Mouse (Mus musculus) liver, embryonic 13.5 days (tissue): ENCODE results near the gene Gimap8. TPM values are rescaled to one million over a fixed set of nuclear protein-coding genes. Genes with fewer than 3 reads are reported as not detected.

Source experiments
- ATAC-seq: fragments of 200-750 bp; cut with Nextera tagmentation; 2 replicates; pipeline ENCODE4 v1.8.0; 2017; ENCODE audit warnings: low read depth, mild to moderate bottlenecking, moderate number of reproducible peaks, moderate library complexity
- DNase-seq: peaks from one replicate; pipeline ENCODE4 v3.0.0; 2022
- H3K27ac ChIP-seq: fragments of 300-500 bp; sonication (generic); 2 replicates; pipeline ENCODE4 v1.5.1; 2015; ENCODE audit warnings: moderate library complexity, mild to moderate bottlenecking, inconsistent platforms
- H3K27me3 ChIP-seq: fragments of 300-500 bp; sonication (generic); 2 replicates; pipeline ENCODE4 v1.6.1; 2015; ENCODE audit warnings: mild to moderate bottlenecking, inconsistent platforms
- H3K36me3 ChIP-seq: fragments of 300-500 bp; sonication (generic); 2 replicates; pipeline ENCODE4 v1.6.1; 2015; ENCODE audit warnings: mild to moderate bottlenecking, inconsistent platforms
- H3K4me1 ChIP-seq: fragments of 300-500 bp; sonication (generic); replicated peaks from 2 replicates; pipeline ENCODE4 v1.6.1; 2015; ENCODE audit warnings: inconsistent platforms
- H3K4me2 ChIP-seq: fragments of 300-500 bp; sonication (generic); 2 replicates; pipeline ENCODE4 v1.6.1; 2015; ENCODE audit warnings: inconsistent platforms, mild to moderate bottlenecking, moderate library complexity
- H3K4me3 ChIP-seq: fragments of 300-500 bp; sonication (generic); replicated peaks from 2 replicates; pipeline ENCODE4 v1.5.1; 2015; ENCODE audit warnings: mild to moderate bottlenecking, inconsistent platforms
- H3K9ac ChIP-seq: fragments of 300-500 bp; sonication (generic); 2 replicates; pipeline ENCODE4 v1.6.1; 2015; ENCODE audit warnings: mild to moderate bottlenecking, inconsistent platforms
- H3K9me3 ChIP-seq: fragments of 300-500 bp; sonication (generic); replicated peaks from 2 replicates; pipeline ENCODE4 v1.6.1; 2016; ENCODE audit warnings: inconsistent platforms
- WGBS: fragments of 180-500 bp; shearing (Covaris S2); methylation state at CpG from one replicate; pipeline ENCODE4 v1.1.7; 2015; ENCODE audit not compliant: insufficient replicate concordance; 5-methylcytosine and 5-hydroxymethylcytosine counted together
- polyA plus RNA-seq: library from polyadenylated mRNA; unstranded; fragments of >200 nt; fragmentation: Nextera tagmentation; extraction: Ambion mirVana; gene quantifications from 2 replicates; pipeline ENCODE4 v1.2.1, GENCODE M21; 2015

The Gimap8 gene
- polyA plus RNA-seq, 1 experiment from 2014 or later = 0.73 TPM

GRCm38 (mm10) chr6:48668022-48668421 is 21.0 kb downstream of the Gimap8 start:
- no peak for DNase-seq
- H3K4me1 ChIP-seq = peaks cover 7% of the 10 kb centered on the region
- H3K9ac ChIP-seq = no peak overlapping the region

DNA sequence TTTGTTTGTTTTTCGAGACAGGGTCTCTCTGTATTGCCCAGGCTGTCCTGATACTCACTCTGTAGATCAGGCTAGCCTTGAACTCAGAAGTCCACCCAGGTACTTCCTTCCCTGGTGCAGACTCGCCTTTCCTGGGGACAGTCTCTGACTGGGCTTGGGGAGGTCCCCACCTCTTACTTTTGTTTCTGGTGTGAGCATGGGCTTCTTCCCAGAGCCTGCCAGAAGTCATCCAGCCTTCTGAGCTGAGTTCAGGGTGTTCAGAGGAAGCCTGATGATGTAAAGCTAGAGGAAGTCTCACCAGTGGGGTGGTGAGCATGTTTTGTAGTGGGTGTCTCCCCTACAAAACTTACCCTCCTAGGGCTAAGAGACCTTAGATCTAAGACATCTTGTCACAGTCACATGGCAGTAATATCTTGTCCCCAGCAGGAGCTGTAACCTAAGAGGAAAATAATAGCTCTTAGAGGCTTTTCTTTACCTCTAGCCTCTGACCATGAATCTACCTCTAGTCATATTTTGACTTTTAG is 22.5 kb downstream of the Gimap8 start:
- WGBS = 35% methylated on average over 2 of the region's 2 CpGs
- no peak overlapping the region for H3K27ac ChIP-seq
- no peaks in the 10 kb centered on the region for H3K27me3 ChIP-seq
- H3K36me3 ChIP-seq = no peaks in the 10 kb centered on the region
- DNase-seq = no peak
- no peak for ATAC-seq
- no peak overlapping the region for H3K4me3 ChIP-seq
- H3K9ac ChIP-seq = no peak overlapping the region
- no peaks in the 10 kb centered on the region for H3K9me3 ChIP-seq
- no peak overlapping the region for H3K4me2 ChIP-seq
- peaks cover 7% of the 10 kb centered on the region for H3K4me1 ChIP-seq

More at GRCm38 (mm10) chr6:48668022-48668421, 21.0 kb downstream of the Gimap8 start:
- Histone ChIP-seq H3K27ac (no peak overlapping the region), H3K9me3 (no peaks in the 10 kb centered on the region), H3K4me2 (no peak overlapping the region), H3K36me3 (no peaks in the 10 kb centered on the region), H3K4me3 (no peak overlapping the region), H3K27me3 (no peaks in the 10 kb centered on the region)
- ATAC-seq = no peak

- H3K4me2 ChIP-seq = no peak overlapping the region
- no peak overlapping the region for H3K27ac ChIP-seq
- no peak overlapping the region for H3K9ac ChIP-seq
- ATAC-seq (no peak), DNase-seq (no peak)
- 79% methylated on average over 9 of the region's 9 CpGs for WGBS
- no peak overlapping the region for H3K4me3 ChIP-seq
- H3K4me1 ChIP-seq = peaks cover 27% of the 10 kb centered on the region
- no peaks in the 10 kb centered on the region for H3K9me3 ChIP-seq
- H3K36me3 ChIP-seq = 0 out of 2 replicates have a peak, but pooled peaks cover 4% of the 10 kb centered on the region
- H3K27me3 ChIP-seq = no peaks in the 10 kb centered on the region
These were observed 27.4 kb downstream of the Gimap8 start for GRCm38 (mm10) chr6:48674291-48675058.

DNA sequence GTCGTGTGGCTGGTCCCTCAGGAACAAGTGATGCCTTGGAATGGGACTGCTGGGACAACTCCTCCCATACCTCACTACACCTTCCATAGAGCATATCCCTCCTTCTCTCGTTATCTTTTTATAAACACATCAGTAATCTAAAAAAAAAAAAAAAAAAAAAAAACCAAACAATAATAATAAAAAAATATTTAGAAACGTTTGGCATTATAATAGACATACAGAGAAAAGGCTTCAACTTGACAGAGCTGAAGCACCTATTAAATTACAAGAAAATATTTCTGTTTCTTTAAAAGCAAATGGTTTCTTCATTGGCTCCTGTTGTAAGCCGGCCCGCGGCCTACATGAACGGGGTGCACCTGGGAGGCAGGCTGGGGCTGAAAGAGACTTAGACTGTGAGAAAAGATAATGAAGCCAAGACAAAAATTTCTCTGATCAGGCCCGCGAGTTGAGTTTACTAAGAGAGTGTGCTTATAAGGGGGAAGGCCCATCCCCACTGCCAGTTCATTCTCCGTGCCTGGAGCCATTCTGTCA is 28.4 kb downstream of the Gimap8 start:
- ATAC-seq (peak; percentile 45), DNase-seq (no peak)
- Histone ChIP-seq H3K4me1 (peaks cover 27% of the 10 kb centered on the region), H3K4me2 (peak overlapping the region; percentile 70), H3K36me3 (0 out of 2 replicates have a peak, but pooled peaks cover 4% of the 10 kb centered on the region), H3K27ac (peak overlapping the region; percentile 74), H3K9me3 (no peaks in the 10 kb centered on the region), H3K27me3 (no peaks in the 10 kb centered on the region), H3K9ac (peak overlapping the region; percentile 62), H3K4me3 (peak overlapping the region; percentile 59)
- 24% methylated on average over 10 of the region's 10 CpGs for WGBS

DNA sequence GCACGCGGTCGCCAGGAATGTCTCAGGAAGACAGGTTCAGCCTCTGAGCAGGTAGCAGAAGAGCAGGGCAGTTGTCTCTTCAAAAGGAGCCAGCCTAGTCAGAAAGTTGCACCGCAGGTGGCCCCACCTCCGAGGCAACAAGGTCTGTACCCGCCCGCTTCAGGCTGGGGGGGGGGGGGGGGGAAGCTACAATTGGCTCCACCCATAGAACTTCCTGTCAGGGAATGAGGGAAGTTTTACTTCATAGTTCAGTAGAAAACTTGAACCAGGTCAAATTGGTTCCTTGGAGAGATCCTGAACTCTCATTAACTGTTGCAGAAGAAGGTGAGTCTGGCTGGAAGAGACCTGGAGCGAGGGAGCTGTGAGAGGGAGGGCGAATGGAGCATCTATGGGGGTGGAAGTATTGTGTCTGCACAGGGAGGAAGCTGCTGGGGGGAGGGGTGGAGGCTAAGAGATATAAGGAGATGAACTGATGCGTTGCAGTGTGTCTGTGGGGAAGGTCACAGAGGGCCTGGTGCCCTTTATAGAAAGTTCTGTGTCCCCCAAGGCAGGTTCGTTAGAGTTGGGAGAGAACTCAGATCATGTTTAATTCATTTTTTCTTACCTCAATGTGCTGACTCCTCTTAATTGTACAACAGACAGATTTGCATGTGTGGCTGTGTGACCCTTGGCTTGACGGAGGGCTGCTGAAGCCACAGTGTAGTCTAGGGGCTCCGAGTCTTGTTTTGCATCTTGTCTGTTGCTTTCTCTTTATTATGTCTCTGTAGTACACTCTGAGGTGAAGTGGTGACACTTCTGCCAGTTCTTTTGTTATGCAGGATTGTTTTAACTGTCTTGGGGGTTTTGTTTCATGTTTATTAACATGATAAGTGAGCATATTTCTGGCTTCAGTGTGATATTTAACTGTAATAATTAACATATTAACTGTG is 29.2 kb downstream of the Gimap8 start, which contains the start of gene Gimap9:
Gene Gimap9, plus strand, starts transcription at position 199 of the 929 bp plus-strand sequence.
- Histone ChIP-seq H3K4me2 (peak within 1 kb of the TSS; percentile 70), H3K4me3 (peak within 1 kb of the TSS; percentile 59), H3K9me3 (no peaks in the 10 kb centered on the region), H3K27me3 (no peaks in the 10 kb centered on the region), H3K27ac (peak within 1 kb of the TSS; percentile 74), H3K4me1 (peaks cover 27% of the 10 kb centered on the region), H3K9ac (peak within 1 kb of the TSS; percentile 62), H3K36me3 (0 out of 2 replicates have a peak, but pooled peaks cover 4% of the 10 kb centered on the region)
- peak; percentile 40 for DNase-seq
- ATAC-seq = peak; percentile 86
- WGBS = 9% methylated on average over 11 of the region's 13 CpGs

DNA sequence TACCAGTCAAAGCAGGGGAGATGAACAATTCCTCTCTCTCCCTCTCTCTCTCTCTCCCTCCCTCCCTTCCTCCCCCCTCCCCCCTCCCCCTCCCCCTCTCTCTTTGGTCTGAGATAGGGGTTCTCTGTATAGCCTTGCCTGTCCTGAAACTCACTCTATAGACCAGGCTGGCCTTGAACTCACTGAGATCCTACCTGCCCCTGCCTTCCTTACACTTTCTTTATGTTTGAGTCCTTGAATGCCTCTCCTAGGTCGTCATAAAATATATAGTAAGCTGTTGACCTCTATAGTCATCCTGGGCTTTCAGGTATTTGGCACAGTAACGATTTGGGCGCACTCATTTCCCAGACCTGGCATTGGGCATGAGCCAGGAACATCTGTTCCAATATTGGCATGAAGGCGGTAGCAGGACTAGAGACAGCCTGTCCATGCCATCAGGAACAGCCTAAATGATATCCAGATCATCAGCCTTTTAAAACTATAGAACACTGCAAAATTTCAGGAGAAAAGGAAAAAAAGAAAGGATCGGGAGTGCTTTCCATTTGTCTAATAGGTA is 29.9 kb downstream of the Gimap8 start:
- no peak overlapping the region for H3K27ac ChIP-seq
- DNase-seq = no peak
- peak overlapping the region; percentile 70 for H3K4me2 ChIP-seq
- H3K36me3 ChIP-seq = 0 out of 2 replicates have a peak, but pooled peaks cover 4% of the 10 kb centered on the region
- peaks cover 27% of the 10 kb centered on the region for H3K4me1 ChIP-seq
- WGBS = 62% methylated on average over 5 of the region's 5 CpGs
- no peak for ATAC-seq
- H3K9ac ChIP-seq = 0 out of 2 replicates have a peak overlapping the region, but pooled peaks have one; percentile 62
- no peaks in the 10 kb centered on the region for H3K27me3 ChIP-seq
- peak overlapping the region; percentile 59 for H3K4me3 ChIP-seq
- H3K9me3 ChIP-seq = no peaks in the 10 kb centered on the region

- H3K36me3 ChIP-seq = 0 out of 2 replicates have a peak, but pooled peaks cover 4% of the 10 kb centered on the region
- H3K27me3 ChIP-seq = no peaks in the 10 kb centered on the region
- no peak for ATAC-seq
- H3K4me1 ChIP-seq = peaks cover 27% of the 10 kb centered on the region
- no peak for DNase-seq
- H3K9me3 ChIP-seq = no peaks in the 10 kb centered on the region
- H3K4me3 ChIP-seq = no peak overlapping the region
- WGBS = 73% methylated on average over 17 of the region's 17 CpGs
- H3K4me2 ChIP-seq = peak overlapping the region; percentile 70; the same call in 1 of the 2 replicates
- H3K9ac ChIP-seq = no peak overlapping the region
- H3K27ac ChIP-seq = no peak overlapping the region
These were observed 30.7 kb downstream of the Gimap8 start for GRCm38 (mm10) chr6:48677492-48678345.

DNA sequence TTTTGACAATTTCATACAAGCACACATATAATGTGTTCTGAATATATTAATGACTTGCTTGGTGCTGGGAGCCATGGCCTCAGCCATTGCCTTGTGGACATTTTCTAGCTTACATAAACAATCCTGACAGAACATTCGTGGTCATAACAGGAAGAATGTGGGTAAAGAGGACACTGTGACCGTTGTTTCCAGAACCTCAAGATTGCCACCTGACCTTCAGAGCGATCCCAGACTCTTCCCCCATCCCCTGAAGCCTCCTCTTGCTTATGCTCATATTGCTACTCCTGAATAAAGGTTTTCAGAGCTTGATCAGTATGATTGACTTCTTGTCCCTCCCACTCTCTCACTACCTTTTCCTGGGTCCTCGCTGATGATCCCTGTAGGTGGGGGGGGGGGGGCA is 31.4 kb downstream of the Gimap8 start:
- no peaks in the 10 kb centered on the region for H3K9me3 ChIP-seq
- DNase-seq = no peak
- no peak for ATAC-seq
- no peaks in the 10 kb centered on the region for H3K27me3 ChIP-seq
- no peak overlapping the region for H3K4me3 ChIP-seq
- H3K27ac ChIP-seq = no peak overlapping the region
- H3K9ac ChIP-seq = no peak overlapping the region
- H3K4me2 ChIP-seq = no peak overlapping the region
- 42% methylated on average over 4 of the region's 4 CpGs for WGBS
- peaks cover 27% of the 10 kb centered on the region for H3K4me1 ChIP-seq
- 0 out of 2 replicates have a peak, but pooled peaks cover 4% of the 10 kb centered on the region for H3K36me3 ChIP-seq

GRCm38 (mm10) chr6:48679701-48680100 is 32.7 kb downstream of the Gimap8 start:
- Histone ChIP-seq H3K4me2 (no peak overlapping the region), H3K9ac (no peak overlapping the region), H3K4me1 (peaks cover 26% of the 10 kb centered on the region), H3K9me3 (no peaks in the 10 kb centered on the region), H3K36me3 (0 out of 2 replicates have a peak, but pooled peaks cover 4% of the 10 kb centered on the region), H3K27me3 (no peaks in the 10 kb centered on the region), H3K4me3 (no peak overlapping the region), H3K27ac (no peak overlapping the region)
- DNase-seq = no peak
- no peak for ATAC-seq
- 56% methylated on average over 6 of the region's 6 CpGs for WGBS

GRCm38 (mm10) chr6:48680421-48680820 is 33.4 kb downstream of the Gimap8 start:
- ATAC-seq (no peak), DNase-seq (no peak)
- Histone ChIP-seq H3K4me1 (peaks cover 21% of the 10 kb centered on the region), H3K9me3 (no peaks in the 10 kb centered on the region), H3K27me3 (no peaks in the 10 kb centered on the region), H3K4me3 (no peak overlapping the region), H3K36me3 (0 out of 2 replicates have a peak, but pooled peaks cover 4% of the 10 kb centered on the region), H3K4me2 (no peak overlapping the region), H3K9ac (no peak overlapping the region), H3K27ac (no peak overlapping the region)
- WGBS = 44% methylated on average over 5 of the region's 5 CpGs
